Mouse (Mus musculus) hindbrain, embryonic 11.5 days (tissue): ENCODE measurements around the gene Ube2a. TPM values are rescaled to one million over a fixed set of nuclear protein-coding genes. Genes with fewer than 3 reads are reported as not detected.
"Not testable (repeated sequence)": the region's sequence is repeated elsewhere in the genome, so short reads cannot be mapped to it uniquely, and the experiment has no call there.

Experiments
- ATAC-seq: fragments of 200-750 bp; cut with Nextera tagmentation; 2 replicates; pipeline ENCODE4 v1.8.0; 2017; ENCODE audit warnings: mild to moderate bottlenecking, moderate TSS enrichment, moderate library complexity; ENCODE audit not compliant: low FRiP score
- DNase-seq: peaks from one replicate; pipeline ENCODE4 v3.0.0-alpha.2; 2015; ENCODE audit warnings: low spot score
- H3K27ac ChIP-seq: fragments of 300-500 bp; sonication (generic); 2 replicates; pipeline ENCODE4 v1.5.1; 2014; ENCODE audit warnings: mild to moderate bottlenecking, low read depth, low read length
- H3K27me3 ChIP-seq: fragments of 300-500 bp; sonication (generic); 2 replicates; pipeline ENCODE4 v1.6.1; 2014; ENCODE audit warnings: mild to moderate bottlenecking, low read length, moderate library complexity, mixed read lengths; ENCODE audit not compliant: control insufficient read depth, insufficient read depth
- H3K36me3 ChIP-seq: fragments of 300-500 bp; sonication (generic); 2 replicates; pipeline ENCODE4 v1.6.1; 2014; ENCODE audit warnings: mild to moderate bottlenecking, low read length, moderate library complexity, mixed read lengths; ENCODE audit not compliant: control insufficient read depth, insufficient read depth
- H3K4me1 ChIP-seq: fragments of 300-500 bp; sonication (generic); replicated peaks from 2 replicates; pipeline ENCODE4 v1.6.1; 2014; ENCODE audit warnings: low read length, mixed read lengths; ENCODE audit not compliant: control insufficient read depth, insufficient read depth
- H3K4me2 ChIP-seq: fragments of 300-500 bp; sonication (generic); replicated peaks from 2 replicates; pipeline ENCODE4 v1.6.1; 2014; ENCODE audit warnings: mild to moderate bottlenecking, low read depth, low read length
- H3K4me3 ChIP-seq: fragments of 300-500 bp; sonication (generic); 2 replicates; pipeline ENCODE4 v1.5.1; 2014; ENCODE audit warnings: low read depth, low read length
- H3K9ac ChIP-seq: fragments of 300-500 bp; sonication (generic); 2 replicates; pipeline ENCODE4 v1.6.1; 2014; ENCODE audit warnings: low read depth, low read length
- H3K9me3 ChIP-seq: fragments of 300-500 bp; sonication (generic); 2 replicates; pipeline ENCODE4 v1.6.1; 2016; ENCODE audit warnings: low read length; ENCODE audit not compliant: control insufficient read depth
- WGBS: fragments of 180-500 bp; shearing (Covaris S2); extraction: QIAGEN DNeasy Blood & Tissue Kit; methylation state at CpG from one replicate; pipeline ENCODE4 v1.1.7; 2014; 5-methylcytosine and 5-hydroxymethylcytosine counted together
- polyA plus RNA-seq: library from polyadenylated mRNA; unstranded; fragments of >200 nt; fragmentation: Nextera tagmentation; extraction: Ambion mirVana; gene quantifications from 2 replicates; pipeline ENCODE4 v1.2.1, GENCODE M21; 2014

Gene Ube2a
- polyA plus RNA-seq, 1 experiment from 2014 or later: 123 TPM

GRCm38 (mm10) chrX:36874178-36874696, 537 bp downstream of the Ube2a start:
- Histone ChIP-seq H3K4me1 (no peaks in the 10 kb centered on the region), H3K36me3 (no peaks in the 10 kb centered on the region), H3K27ac (peak overlapping the region; percentile 51), H3K9ac (peak overlapping the region; percentile 80), H3K4me3 (peak overlapping the region; percentile 65), H3K27me3 (no peaks in the 10 kb centered on the region), H3K4me2 (peak overlapping the region; percentile 46), H3K9me3 (no peaks in the 10 kb centered on the region)
- 17% methylated on average over 43 of the region's 57 CpGs for WGBS
- DNase-seq (peak; percentile 81), ATAC-seq (peak; percentile 97)

GRCm38 (mm10) chrX:36874704-36875128, 1.0 kb downstream of the Ube2a start:
- peak; percentile 43 for DNase-seq
- Histone ChIP-seq H3K27ac (peak overlapping the region; percentile 51), H3K9ac (peak overlapping the region; percentile 80), H3K27me3 (no peaks in the 10 kb centered on the region), H3K36me3 (no peaks in the 10 kb centered on the region), H3K4me3 (peak overlapping the region; percentile 65), H3K4me2 (peak overlapping the region; percentile 46), H3K9me3 (no peaks in the 10 kb centered on the region), H3K4me1 (no peaks in the 10 kb centered on the region)
- ATAC-seq: peak; percentile 72
- 15% methylated on average over 25 of the region's 36 CpGs for WGBS

- Histone ChIP-seq H3K27ac (no peak overlapping the region), H3K9me3 (no peaks in the 10 kb centered on the region; the same call in 1 of the 2 replicates), H3K9ac (no peak overlapping the region), H3K4me2 (no peak overlapping the region), H3K4me1 (no peaks in the 10 kb centered on the region), H3K4me3 (no peak overlapping the region), H3K36me3 (0 out of 2 replicates have a peak, but pooled peaks cover 3% of the 10 kb centered on the region), H3K27me3 (no peaks in the 10 kb centered on the region)
- WGBS: 84% methylated on average over 1 of the region's 1 CpGs
- ATAC-seq (no peak), DNase-seq (no peak)
These were observed 11.0 kb downstream of the Ube2a start for GRCm38 (mm10) chrX:36884719-36885118.

DNA sequence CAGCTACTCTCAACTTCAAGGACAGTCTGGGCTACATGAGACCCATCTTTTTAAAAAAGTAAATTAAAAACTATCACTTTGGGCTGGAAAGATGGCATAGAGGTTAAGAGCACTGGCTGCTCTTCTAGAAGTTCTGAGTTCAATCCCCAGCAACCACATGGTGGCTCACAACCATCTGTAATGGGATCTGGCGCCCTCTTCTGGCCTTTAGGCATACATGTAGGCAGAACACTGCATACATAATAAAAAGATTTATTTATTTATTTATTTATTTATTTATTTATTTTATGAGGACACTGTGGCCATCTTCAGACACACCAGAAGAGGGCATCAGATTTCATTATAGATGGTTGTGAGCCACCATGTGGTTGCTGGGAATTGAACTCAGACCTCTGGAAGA, 25.2 kb downstream of the Ube2a start:
- 16% methylated on average over 1 of the region's 1 CpGs for WGBS
- H3K4me1 ChIP-seq, H3K9ac ChIP-seq, H3K36me3 ChIP-seq, H3K27me3 ChIP-seq, ATAC-seq, H3K27ac ChIP-seq, H3K4me2 ChIP-seq, H3K9me3 ChIP-seq, H3K4me3 ChIP-seq: not testable (repeated sequence)
- DNase-seq: peak; percentile 34

- 0 out of 2 replicates have a peak overlapping the region, but pooled peaks have one; percentile 78 for H3K27ac ChIP-seq
- ATAC-seq: no peak
- peak overlapping the region; percentile 47 for H3K4me2 ChIP-seq
- DNase-seq: no peak
- no peaks in the 10 kb centered on the region for H3K27me3 ChIP-seq
- no peaks in the 10 kb centered on the region for H3K9me3 ChIP-seq
- 47% methylated on average over 3 of the region's 3 CpGs for WGBS
- H3K4me1 ChIP-seq: no peaks in the 10 kb centered on the region
- peak overlapping the region; percentile 68 for H3K9ac ChIP-seq
- H3K36me3 ChIP-seq: no peaks in the 10 kb centered on the region
- peak overlapping the region; percentile 54 for H3K4me3 ChIP-seq
These were observed 28.0 kb downstream of the Ube2a start for GRCm38 (mm10) chrX:36901655-36902054.

- Histone ChIP-seq H3K9ac (peak within 1 kb of the TSS; percentile 68), H3K27ac (peak within 1 kb of the TSS; percentile 78), H3K4me1 (no peaks in the 10 kb centered on the region), H3K4me3 (peak within 1 kb of the TSS; percentile 54), H3K36me3 (no peaks in the 10 kb centered on the region), H3K9me3 (no peaks in the 10 kb centered on the region), H3K4me2 (peak within 1 kb of the TSS; percentile 47), H3K27me3 (no peaks in the 10 kb centered on the region)
- ATAC-seq (peak; percentile 77), DNase-seq (peak; percentile 37)
- WGBS: 26% methylated on average over 28 of the region's 47 CpGs
These were observed 28.8 kb downstream of the Ube2a start, which contains the start of gene Nkrf for GRCm38 (mm10) chrX:36902321-36903114. Gene Nkrf, minus strand, starts transcription at chrX:36902899.

DNA sequence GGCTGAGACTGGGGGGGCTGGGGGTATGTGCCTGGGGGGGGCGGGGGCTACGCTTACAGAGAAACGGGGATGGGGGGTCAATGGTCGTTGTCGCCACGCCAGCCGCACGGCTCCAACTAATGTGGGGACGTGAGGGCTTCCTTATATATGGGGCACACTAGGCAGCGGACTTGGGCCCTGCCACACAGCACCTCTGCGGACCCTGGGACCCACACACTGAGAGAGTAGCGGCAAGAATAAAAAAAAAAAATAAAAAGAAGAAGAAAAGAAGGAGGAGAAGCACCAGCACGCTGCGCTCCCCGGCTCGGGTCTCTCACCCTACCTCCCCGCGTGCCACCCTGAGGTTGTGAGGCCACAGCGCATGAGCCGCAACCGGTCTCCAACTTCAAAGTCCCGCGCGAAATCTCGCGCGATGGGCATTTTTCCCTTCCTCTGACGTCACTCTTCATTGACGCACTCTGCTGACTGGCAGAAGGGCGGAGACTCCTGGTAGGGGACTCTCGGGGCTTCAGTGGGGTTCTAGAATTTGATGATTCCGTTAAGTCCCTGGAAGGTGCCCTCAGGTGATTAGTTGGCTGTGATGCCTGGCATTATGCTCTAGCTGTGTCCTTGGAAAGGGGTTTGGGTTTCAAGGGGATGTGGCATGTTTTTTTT, 29.5 kb downstream of the Ube2a start:
- 11% methylated on average over 24 of the region's 32 CpGs for WGBS
- Histone ChIP-seq H3K9ac (peak overlapping the region; percentile 68), H3K9me3 (no peaks in the 10 kb centered on the region), H3K4me3 (peak overlapping the region; percentile 54), H3K4me2 (peak overlapping the region; percentile 47), H3K36me3 (no peaks in the 10 kb centered on the region), H3K27ac (peak overlapping the region; percentile 78), H3K4me1 (no peaks in the 10 kb centered on the region), H3K27me3 (no peaks in the 10 kb centered on the region)
- DNase-seq: peak; percentile 92
- peak; percentile 93 for ATAC-seq

DNA sequence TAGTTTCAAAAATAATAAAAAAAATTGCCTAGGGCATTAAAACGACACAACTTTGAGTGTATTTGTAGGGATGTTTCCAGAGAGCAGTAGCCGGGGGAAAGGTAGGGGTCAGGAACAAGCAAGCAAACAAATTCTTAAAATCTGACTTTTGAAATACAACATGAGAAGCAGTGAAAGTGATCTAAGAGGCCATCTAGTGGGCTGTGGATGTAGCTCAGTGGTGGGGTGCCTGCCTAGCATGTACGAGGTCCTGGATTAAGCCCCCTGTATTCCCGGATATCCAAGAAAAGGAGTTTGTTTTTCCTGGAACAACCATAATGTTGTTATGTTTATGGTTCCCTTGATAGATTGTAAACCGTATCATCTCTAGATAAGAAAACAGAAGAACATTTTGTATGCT, 32.8 kb downstream of the Ube2a start:
- 35% methylated on average over 5 of the region's 5 CpGs for WGBS
- DNase-seq: no peak

More for the DNA sequence above, 32.8 kb downstream of the Ube2a start:
- no peak overlapping the region for H3K4me2 ChIP-seq
- H3K4me3 ChIP-seq: no peak overlapping the region
- no peak overlapping the region for H3K9ac ChIP-seq
- no peaks in the 10 kb centered on the region for H3K27me3 ChIP-seq
- no peak overlapping the region for H3K27ac ChIP-seq
- H3K9me3 ChIP-seq: no peaks in the 10 kb centered on the region
- H3K4me1 ChIP-seq: no peaks in the 10 kb centered on the region
- H3K36me3 ChIP-seq: no peaks in the 10 kb centered on the region
- no peak for ATAC-seq
